Mouse (Mus musculus): ENCODE measurements around the gene Matk. TPM values are rescaled to one million over a fixed set of nuclear protein-coding genes. Genes with fewer than 3 reads are reported as not detected.
"Not testable (repeated sequence)": the region's sequence is repeated elsewhere in the genome, so short reads cannot be mapped to it uniquely, and the experiment has no call there.

Gene Matk
- 10.5 and 13.0 TPM in 2 replicates for polyA plus RNA-seq (2015; fragmentation: Nextera tagmentation; extraction: Ambion mirVana)

- Histone ChIP-seq H3K4me2 (peak within 1 kb of the TSS; percentile 59), H3K27ac (replicated peaks) (0 out of 2 replicates have a peak within 1 kb of the TSS, but pooled peaks have one; percentile 33), H3K4me3 (peak within 1 kb of the TSS; percentile 30), H3K27me3 (peaks cover 70% of the 10 kb centered on the region), H3K9ac (peak within 1 kb of the TSS; percentile 65), H3K36me3 (peaks cover 20% of the 10 kb centered on the region; the same call in 1 of the 2 replicates), H3K9me3 (no peaks in the 10 kb centered on the region), H3K4me1 (replicated peaks) (peaks cover 25% of the 10 kb centered on the region)
- WGBS: 11% methylated on average over 44 of the region's 44 CpGs
- ATAC-seq (ENCODE audit: low read depth): peak; percentile 77
These were observed at the start of gene Matk for GRCm38 (mm10) chr10:81252424-81253419. TSS of gene Matk (plus strand) at chr10:81252935.

- peak; percentile 7; the same call in 1 of the 2 replicates for ATAC-seq (ENCODE audit: low read depth)
These were observed 49.6 kb upstream of the Matk start for GRCm38 (mm10) chr10:81202978-81203720.

GRCm38 (mm10) chr10:81204137-81204536 lies 48.6 kb upstream of the Matk start:
- H3K9ac ChIP-seq: no peak overlapping the region
- H3K27ac ChIP-seq (replicated peaks): no peak overlapping the region
- ATAC-seq (ENCODE audit: low read depth): no peak
- no peaks in the 10 kb centered on the region for H3K4me1 ChIP-seq (replicated peaks)
- no peak overlapping the region for H3K4me3 ChIP-seq
- 70% methylated on average over 4 of the region's 4 CpGs for WGBS
- peaks cover 8% of the 10 kb centered on the region for H3K27me3 ChIP-seq
- peaks cover 47% of the 10 kb centered on the region for H3K36me3 ChIP-seq
- H3K4me2 ChIP-seq: no peak overlapping the region
- no peaks in the 10 kb centered on the region for H3K9me3 ChIP-seq

More at GRCm38 (mm10) chr10:81202978-81203720, 49.6 kb upstream of the Matk start:
- Histone ChIP-seq H3K27ac (replicated peaks) (no peak overlapping the region), H3K27me3 (peaks cover 13% of the 10 kb centered on the region), H3K4me2 (no peak overlapping the region), H3K9ac (no peak overlapping the region), H3K4me3 (no peak overlapping the region), H3K9me3 (no peaks in the 10 kb centered on the region), H3K4me1 (replicated peaks) (no peaks in the 10 kb centered on the region), H3K36me3 (peaks cover 40% of the 10 kb centered on the region)
- WGBS: 70% methylated on average over 8 of the region's 8 CpGs

- H3K27me3 ChIP-seq: no peaks in the 10 kb centered on the region
- no peak overlapping the region for H3K27ac ChIP-seq (replicated peaks)
- peaks cover 19% of the 10 kb centered on the region for H3K9me3 ChIP-seq
- no peak overlapping the region for H3K4me2 ChIP-seq
- no peak for ATAC-seq (ENCODE audit: low read depth)
- peaks cover 97% of the 10 kb centered on the region for H3K36me3 ChIP-seq
- 92% methylated on average over 5 of the region's 5 CpGs for WGBS
- H3K4me1 ChIP-seq (replicated peaks): no peaks in the 10 kb centered on the region
- H3K9ac ChIP-seq: no peak overlapping the region
- no peak overlapping the region for H3K4me3 ChIP-seq
These were observed 42.6 kb upstream of the Matk start for GRCm38 (mm10) chr10:81210154-81210553.

- Histone ChIP-seq H3K36me3 (peaks cover 94% of the 10 kb centered on the region), H3K4me3 (no peak overlapping the region), H3K27me3 (no peaks in the 10 kb centered on the region), H3K4me2 (no peak overlapping the region), H3K27ac (replicated peaks) (no peak overlapping the region), H3K9ac (no peak overlapping the region), H3K4me1 (replicated peaks) (no peaks in the 10 kb centered on the region), H3K9me3 (peaks cover 8% of the 10 kb centered on the region; the same call in 1 of the 2 replicates)
- WGBS: 91% methylated on average over 6 of the region's 6 CpGs
- ATAC-seq (ENCODE audit: low read depth): no peak
These were observed 36.5 kb upstream of the Matk start for GRCm38 (mm10) chr10:81216260-81216659.

GRCm38 (mm10) chr10:81216810-81217209 lies 35.9 kb upstream of the Matk start:
- no peak overlapping the region for H3K4me2 ChIP-seq
- H3K9ac ChIP-seq: no peak overlapping the region
- H3K36me3 ChIP-seq: peaks cover 94% of the 10 kb centered on the region
- H3K27ac ChIP-seq (replicated peaks): no peak overlapping the region
- H3K9me3 ChIP-seq: peaks cover 8% of the 10 kb centered on the region; the same call in 1 of the 2 replicates
- no peaks in the 10 kb centered on the region for H3K4me1 ChIP-seq (replicated peaks)
- 90% methylated on average over 6 of the region's 6 CpGs for WGBS
- H3K4me3 ChIP-seq: no peak overlapping the region
- H3K27me3 ChIP-seq: no peaks in the 10 kb centered on the region
- no peak for ATAC-seq (ENCODE audit: low read depth)

GRCm38 (mm10) chr10:81217267-81217666 lies 35.5 kb upstream of the Matk start:
- WGBS: 12% methylated on average over 1 of the region's 1 CpGs
- not testable (repeated sequence) for H3K9me3 ChIP-seq; H3K9ac ChIP-seq; H3K4me1 ChIP-seq (replicated peaks); H3K4me2 ChIP-seq; H3K27ac ChIP-seq (replicated peaks); H3K4me3 ChIP-seq; ATAC-seq (ENCODE audit: low read depth); H3K27me3 ChIP-seq
- peaks cover 94% of the 10 kb centered on the region for H3K36me3 ChIP-seq

- H3K36me3 ChIP-seq: peaks cover 94% of the 10 kb centered on the region
- no peak overlapping the region for H3K9ac ChIP-seq
- H3K9me3 ChIP-seq: no peaks in the 10 kb centered on the region
- ATAC-seq (ENCODE audit: low read depth): 0 out of 2 replicates have a peak, but pooled peaks have one; percentile 13
- no peak overlapping the region for H3K4me3 ChIP-seq
- no peaks in the 10 kb centered on the region for H3K27me3 ChIP-seq
- H3K4me2 ChIP-seq: no peak overlapping the region
- 35% methylated on average over 7 of the region's 7 CpGs for WGBS
- no peak overlapping the region for H3K27ac ChIP-seq (replicated peaks)
- H3K4me1 ChIP-seq (replicated peaks): no peaks in the 10 kb centered on the region
These were observed 34.8 kb upstream of the Matk start for GRCm38 (mm10) chr10:81217964-81218363.

GRCm38 (mm10) chr10:81221402-81222015 lies 31.2 kb upstream of the Matk start:
- no peaks in the 10 kb centered on the region for H3K27me3 ChIP-seq
- H3K9me3 ChIP-seq: no peaks in the 10 kb centered on the region
- no peak overlapping the region for H3K4me2 ChIP-seq
- no peak overlapping the region for H3K4me3 ChIP-seq
- peaks cover 1% of the 10 kb centered on the region; the same call in 1 of the 2 replicates for H3K4me1 ChIP-seq (replicated peaks)
- ATAC-seq (ENCODE audit: low read depth): no peak
- no peak overlapping the region for H3K9ac ChIP-seq
- H3K27ac ChIP-seq (replicated peaks): no peak overlapping the region
- peaks cover 77% of the 10 kb centered on the region for H3K36me3 ChIP-seq
- 89% methylated on average over 5 of the region's 5 CpGs for WGBS

GRCm38 (mm10) chr10:81223731-81224130 lies 29.0 kb upstream of the Matk start:
- 46% methylated on average over 2 of the region's 2 CpGs for WGBS
- not testable (repeated sequence) for H3K9me3 ChIP-seq; H3K27ac ChIP-seq (replicated peaks); H3K9ac ChIP-seq; H3K27me3 ChIP-seq; H3K4me2 ChIP-seq; H3K4me3 ChIP-seq; ATAC-seq (ENCODE audit: low read depth)
- Histone ChIP-seq H3K4me1 (replicated peaks) (peaks cover 18% of the 10 kb centered on the region), H3K36me3 (peaks cover 58% of the 10 kb centered on the region)

GRCm38 (mm10) chr10:81229735-81230437 lies 22.8 kb upstream of the Matk start:
- peaks cover 54% of the 10 kb centered on the region for H3K4me1 ChIP-seq (replicated peaks)
- H3K4me3 ChIP-seq: peak overlapping the region; percentile 80
- H3K27ac ChIP-seq (replicated peaks): peak overlapping the region; percentile 94
- 7% methylated on average over 20 of the region's 20 CpGs for WGBS
- H3K27me3 ChIP-seq: peaks cover 4% of the 10 kb centered on the region; the same call in 1 of the 2 replicates
- peak overlapping the region; percentile 94 for H3K9ac ChIP-seq
- ATAC-seq (ENCODE audit: low read depth): peak; percentile 36
- H3K36me3 ChIP-seq: peaks cover 4% of the 10 kb centered on the region; the same call in 1 of the 2 replicates
- H3K9me3 ChIP-seq: no peaks in the 10 kb centered on the region
- peak overlapping the region; percentile 85 for H3K4me2 ChIP-seq

Data from neural tube, embryonic 13.5 days (tissue).